12 mouse cellular contexts compared by ENCODE assay signal in the genomic region with DNA sequence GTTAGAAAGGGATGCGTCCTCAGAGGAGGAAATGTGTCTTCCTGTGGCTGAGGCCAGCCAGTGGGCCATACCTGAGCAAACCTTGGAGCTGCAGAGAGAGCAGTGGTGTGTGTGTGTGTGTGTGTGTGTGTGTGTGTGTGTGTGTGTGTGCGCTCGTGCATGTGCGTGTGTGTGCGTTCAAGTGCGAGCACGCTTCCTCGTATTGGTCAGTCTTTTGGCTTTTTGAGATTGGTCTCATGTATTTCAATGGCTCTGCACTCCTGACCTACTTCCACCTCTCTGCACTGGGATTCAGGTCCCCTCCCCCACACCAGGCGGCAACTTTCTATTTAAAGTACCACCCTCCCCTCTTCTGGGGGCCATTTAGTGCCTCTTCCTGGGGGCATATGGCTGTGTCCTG. TPM values are rescaled to one million over a fixed set of nuclear protein-coding genes. Genes with fewer than 3 reads are reported as not detected.
DNase-seq lines count a peak whose midpoint lies in the region; ATAC-seq lines count a peak whose summit lies in the region.
"Had no signal": no experiment of that assay in that cellular context is flagged by ENCODE, and none has a peak within 500 bp of the region (broad histone marks: within the 10 kb centered on the region; RNA-seq: fewer than 3 reads in every experiment).

No protein-coding gene starts in this region.

- no peaks in the 10 kb centered on the region for H3K4me1 ChIP-seq in neural tube, embryonic 14.5 days (ENCODE audit: control insufficient read depth, insufficient read depth, low read length)
- H3K4me1 ChIP-seq: stomach, embryonic 15.5 days had no signal

- peak; percentile 62; the same call in 1 of the 2 replicates for ATAC-seq in neural tube, embryonic 14.5 days (ENCODE audit: low read depth)
- peak; percentile 33 for ATAC-seq in inflammation-experienced regulatory T-cells, adult 6 months

- H3K27me3 ChIP-seq in neural tube, embryonic 14.5 days (ENCODE audit: control insufficient read depth, insufficient read depth, low read length): no peaks in the 10 kb centered on the region
- H3K27me3 ChIP-seq: embryonic facial prominence, embryonic 13.5 days; stomach, embryonic 15.5 days had no signal

- DNase-seq in adrenal gland, postnatal 10 days: peak; percentile 37
- DNase-seq in adrenal gland, adult 2 months: no peak
- no peak for DNase-seq in neural tube, embryonic 10.5 days (ENCODE audit: extremely low spot score, low spot score)
- DNase-seq in thymus, postnatal 25 days: peak; percentile 41
- no peak for DNase-seq in layer of hippocampus, adult 9-11 months
- no peak for DNase-seq in lung, postnatal 14 days
- DNase-seq: lung, embryonic 14.5 days had no signal

- no peak overlapping the region for H3K9ac ChIP-seq in neural tube, embryonic 14.5 days (replicated peaks; ENCODE audit: low read depth, low read length)
- H3K9ac ChIP-seq: embryonic facial prominence, embryonic 13.5 days; lung, embryonic 14.5 days; stomach, embryonic 15.5 days had no signal

- H3K4me2 ChIP-seq in neural tube, embryonic 14.5 days (ENCODE audit: low read depth, low read length): no peak overlapping the region
- H3K4me2 ChIP-seq: embryonic facial prominence, embryonic 13.5 days; lung, embryonic 14.5 days; stomach, embryonic 15.5 days had no signal

- 69% methylated on average over 9 of the region's 9 CpGs for WGBS in neural tube, embryonic 14.5 days

- no peaks in the 10 kb centered on the region for H3K36me3 ChIP-seq in neural tube, embryonic 14.5 days (ENCODE audit: control insufficient read depth, insufficient read depth, low read length)
- H3K36me3 ChIP-seq: embryonic facial prominence, embryonic 13.5 days; stomach, embryonic 15.5 days had no signal

- no peaks in the 10 kb centered on the region for H3K9me3 ChIP-seq in neural tube, embryonic 14.5 days (ENCODE audit: control insufficient read depth, low read length)
- H3K9me3 ChIP-seq: embryonic facial prominence, embryonic 13.5 days; stomach, embryonic 15.5 days had no signal

- H3K27ac ChIP-seq in neural tube, embryonic 14.5 days (ENCODE audit: low read depth, low read length): no peak overlapping the region
- H3K27ac ChIP-seq: embryonic facial prominence, embryonic 13.5 days; stomach, embryonic 15.5 days had no signal

- no peak overlapping the region for H3K4me3 ChIP-seq in neural tube, embryonic 14.5 days (ENCODE audit: low read depth, low read length)
- H3K4me3 ChIP-seq: embryonic facial prominence, embryonic 13.5 days; stomach, embryonic 15.5 days had no signal

RNA-seq across cellular contexts. Expression of gene Kat2b, which starts 12.1 kb away (rescaled TPM):
- 10 to 100 TPM; 68.2 to 69.1 TPM for total RNA-seq in adrenal gland, postnatal 10 days (2021)
- 10 to 100 TPM; 76.0 to 81.3 TPM for total RNA-seq in adrenal gland, adult 2 months (2021)
- 20.7 and 25.2 TPM in 2 replicates for polyA plus RNA-seq in adrenal gland, adult 2 months (2012; rRNA removed)
- 10.3 and 11.2 TPM in 2 replicates for polyA plus RNA-seq in neural tube, embryonic 14.5 days (2014; fragmentation: Nextera tagmentation; extraction: Ambion mirVana)
- 10 to 100 TPM; 11.4 to 28.7 (median 18.1) TPM for polyA plus RNA-seq in inflammation-experienced regulatory T-cells, adult 6 months (2017; shearing (Covaris generic))

RNA-seq across cellular contexts. Expression of gene Pp2d1, which starts 39.5 kb away (rescaled TPM):
- not detected for total RNA-seq in adrenal gland, postnatal 10 days (2021)
- not detected for total RNA-seq in adrenal gland, adult 2 months (2021)
- not detected in 2 replicates for polyA plus RNA-seq in adrenal gland, adult 2 months (2012; rRNA removed)
- polyA plus RNA-seq in neural tube, embryonic 14.5 days (2014; fragmentation: Nextera tagmentation; extraction: Ambion mirVana): 0.42 and 0.72 TPM in 2 replicates
- polyA plus RNA-seq in inflammation-experienced regulatory T-cells, adult 6 months (2017; shearing (Covaris generic)): 1 to 10 TPM in 1 of 3 experiments, under 1 TPM in 2; 0.71 to 1.2 (median 0.97) TPM
- total RNA-seq: hematopoietic stem cell, adult 5-6 weeks had no signal

Comparison
In these comparisons a context has a peak if more than half of its experiments do, and no peak if none do; other contexts are left out.
1. DNase-seq: peak in adrenal gland, postnatal 10 days (single experiment) and thymus, postnatal 25 days (single experiment); none in adrenal gland, adult 2 months (single experiment), neural tube, embryonic 10.5 days (single experiment), layer of hippocampus, adult 9-11 months (single experiment) and lung, postnatal 14 days (single experiment).